In genomic region chr14:93888346-93888745, GRCm38 (mm10) we compare ENCODE assay signal across 11 mouse cellular contexts. TPM values are rescaled to one million over a fixed set of nuclear protein-coding genes. Genes with fewer than 3 reads are reported as not detected.
DNase-seq lines count a peak whose midpoint lies in the region; ATAC-seq and TF ChIP-seq lines count a peak whose summit lies in the region.
"Had no signal": no experiment of that assay in that cellular context is flagged by ENCODE, and none has a peak within 500 bp of the region (broad histone marks: within the 10 kb centered on the region; RNA-seq: fewer than 3 reads in every experiment).

No protein-coding gene starts in this region.

- no peaks in the 10 kb centered on the region for H3K79me2 ChIP-seq in heart, adult 2 months (replicated peaks; ENCODE audit: control insufficient read depth, insufficient read depth, low read length)

- no peaks in the 10 kb centered on the region for H3K9me3 ChIP-seq in heart, embryonic 13.5 days
- no peaks in the 10 kb centered on the region for H3K9me3 ChIP-seq in forebrain, embryonic 13.5 days (replicated peaks)
- H3K9me3 ChIP-seq in midbrain, embryonic 12.5 days, result no peaks in the 10 kb centered on the region

- no peak overlapping the region for H3K9ac ChIP-seq in heart, embryonic 13.5 days
- peak overlapping the region; percentile 67 for H3K9ac ChIP-seq in forebrain, embryonic 13.5 days
- H3K9ac ChIP-seq in midbrain, embryonic 12.5 days (replicated peaks), result peak overlapping the region; percentile 16
- no peak overlapping the region for H3K9ac ChIP-seq in heart, adult 2 months (ENCODE audit: low read depth, low read length)

- 75% methylated on average over 5 of the region's 5 CpGs for WGBS in heart, embryonic 13.5 days
- 52% methylated on average over 5 of the region's 5 CpGs for WGBS in forebrain, embryonic 13.5 days
- 66% methylated on average over 5 of the region's 5 CpGs for WGBS in midbrain, embryonic 12.5 days
- WGBS in heart, adult 2 months, result 75% methylated on average over 5 of the region's 5 CpGs

- peak overlapping the region; percentile 67 for H3K4me3 ChIP-seq in heart, embryonic 13.5 days
- H3K4me3 ChIP-seq in forebrain, embryonic 13.5 days, result peak overlapping the region; percentile 61
- H3K4me3 ChIP-seq in midbrain, embryonic 12.5 days, result peak overlapping the region; percentile 58
- H3K4me3 ChIP-seq in heart, adult 2 months, result no peak overlapping the region

- ATAC-seq in heart, embryonic 13.5 days (ENCODE audit: extremely low read depth, insufficient number of reproducible peaks, low FRiP score, low TSS enrichment), result no peak
- no peak for ATAC-seq in forebrain, embryonic 13.5 days
- ATAC-seq in midbrain, embryonic 12.5 days (ENCODE audit: low FRiP score, low read depth), result no peak

- DNase-seq in heart, adult 9 months (ENCODE audit: low spot score in 2 of 2), result no peak
- peak; percentile 54 to 63 for DNase-seq in cerebellum, postnatal 10 days
- no peak for DNase-seq in thymus, postnatal 4 days
- no peak for DNase-seq in heart, adult 2 months
- no peak for DNase-seq in gastrocnemius, postnatal 4 days (ENCODE audit: low spot score in 2 of 2)
- DNase-seq: gastrocnemius, postnatal 36 days had no signal

- TF ChIP-seq POLR2A in heart, adult 2 months (IDR thresholded peaks at IDR 0.05; ENCODE audit: insufficient read depth, low read depth, low read length), result no peak

- intact Hi-C loops in heart, adult 2 months (cut with DNase I), result no loop called here

- no peak for TF ChIP-seq EP300 in heart, adult 2 months (IDR thresholded peaks at IDR 0.05; ENCODE audit: insufficient read depth, low read depth, low read length)

- no peak overlapping the region for H3K27ac ChIP-seq in heart, embryonic 13.5 days (replicated peaks)
- no peak overlapping the region for H3K27ac ChIP-seq in forebrain, embryonic 13.5 days
- H3K27ac ChIP-seq in midbrain, embryonic 12.5 days (replicated peaks), result no peak overlapping the region
- no peak overlapping the region for H3K27ac ChIP-seq in heart, adult 2 months

- no peaks in the 10 kb centered on the region for H3K36me3 ChIP-seq in heart, embryonic 13.5 days
- H3K36me3 ChIP-seq in forebrain, embryonic 13.5 days (ENCODE audit: poor library complexity, severe bottlenecking), result peaks cover 8% of the 10 kb centered on the region
- no peaks in the 10 kb centered on the region for H3K36me3 ChIP-seq in midbrain, embryonic 12.5 days
- H3K36me3 ChIP-seq in heart, adult 2 months (ENCODE audit: control insufficient read depth, insufficient read depth, low read length), result no peaks in the 10 kb centered on the region

- peaks cover 9% of the 10 kb centered on the region; the same call in 1 of the 2 replicates for H3K27me3 ChIP-seq in heart, embryonic 13.5 days (replicated peaks)
- no peaks in the 10 kb centered on the region for H3K27me3 ChIP-seq in forebrain, embryonic 13.5 days
- no peaks in the 10 kb centered on the region for H3K27me3 ChIP-seq in midbrain, embryonic 12.5 days
- H3K27me3 ChIP-seq in heart, adult 2 months (ENCODE audit: control insufficient read depth, insufficient read depth, low read length), result peaks cover 3% of the 10 kb centered on the region; the same call in 1 of the 2 replicates

- H3K4me1 ChIP-seq in heart, embryonic 13.5 days, result peaks cover 31% of the 10 kb centered on the region
- H3K4me1 ChIP-seq in forebrain, embryonic 13.5 days, result peaks cover 57% of the 10 kb centered on the region
- H3K4me1 ChIP-seq in midbrain, embryonic 12.5 days, result peaks cover 32% of the 10 kb centered on the region
- H3K4me1 ChIP-seq in heart, adult 2 months (ENCODE audit: control insufficient read depth, insufficient read depth, low read length), result no peaks in the 10 kb centered on the region; the same call in 1 of the 2 replicates

- H3K4me2 ChIP-seq in heart, embryonic 13.5 days, result peak overlapping the region; percentile 84
- H3K4me2 ChIP-seq in forebrain, embryonic 13.5 days, result peak overlapping the region; percentile 87
- H3K4me2 ChIP-seq in midbrain, embryonic 12.5 days (replicated peaks), result peak overlapping the region; percentile 79

- no peak for TF ChIP-seq CTCF in heart, adult 2 months (IDR thresholded peaks at IDR 0.05)

RNA-seq across cellular contexts. Expression of gene Pcdh9, which starts 2.1 kb away (rescaled TPM):
- 8.3 and 9.1 TPM in 2 replicates for polyA plus RNA-seq in heart, embryonic 13.5 days (2015; fragmentation: Nextera tagmentation; extraction: Ambion mirVana)
- polyA plus RNA-seq in forebrain, embryonic 13.5 days (2015; fragmentation: Nextera tagmentation; extraction: Ambion mirVana), result 99.2 and 100 TPM in 2 replicates
- polyA plus RNA-seq in midbrain, embryonic 12.5 days (2016; fragmentation: Nextera tagmentation; extraction: Ambion mirVana), result 71.7 and 79.8 TPM in 2 replicates
- 1 to 10 TPM in 1 of 2 experiments, under 1 TPM in 1; 0.70 to 1.8 TPM for total RNA-seq in heart, adult 2 months (2021)
- 1.2 and 1.5 TPM in 2 replicates for polyA plus RNA-seq in heart, adult 2 months (2012; rRNA removed)
- 1 to 10 TPM; 3.7 to 4.8 TPM for total RNA-seq in gastrocnemius, postnatal 4 days (2021)
- total RNA-seq: monocyte, adult 5-6 weeks had no signal
- polyA plus RNA-seq: C2C12 had no signal

Comparison
In these comparisons a context has a peak if more than half of its experiments do, and no peak if none do; other contexts are left out.
1. H3K9ac ChIP-seq: peak in forebrain, embryonic 13.5 days (single experiment) and midbrain, embryonic 12.5 days (single experiment); none in heart, embryonic 13.5 days (single experiment) and heart, adult 2 months (single experiment).
2. DNase-seq: peak in cerebellum, postnatal 10 days (2 of 2); none in heart, adult 9 months (0 of 2), thymus, postnatal 4 days (single experiment), heart, adult 2 months (0 of 2) and gastrocnemius, postnatal 4 days (0 of 2).
3. Peak in every context shown above with its lines, with median percentiles within 50 percentile points of each other: H3K4me2 ChIP-seq.